Mouse (Mus musculus): ENCODE data around the gene Ap4e1. TPM values are rescaled to one million over a fixed set of nuclear protein-coding genes. Genes with fewer than 3 reads are reported as not detected.
A peak's percentile ranks its signal among the peaks of the same experiment; 100 is the strongest.
"Not testable (repeated sequence)": the region's sequence is repeated elsewhere in the genome, so short reads cannot be mapped to it uniquely, and the experiment has no call there.

The Ap4e1 gene
- polyA plus RNA-seq, 1 experiment from 2014 or later = 5.0 TPM

- not testable (repeated sequence) for H3K9ac ChIP-seq; H3K4me3 ChIP-seq (replicated peaks); H3K9me3 ChIP-seq (replicated peaks); DNase-seq; H3K27ac ChIP-seq; H3K4me2 ChIP-seq; H3K27me3 ChIP-seq; ATAC-seq (ENCODE audit: low read depth)
- WGBS (ENCODE audit: insufficient replicate concordance) = 51% methylated on average over 2 of the region's 2 CpGs
- peaks cover 27% of the 10 kb centered on the region for H3K4me1 ChIP-seq (replicated peaks)
- peaks cover 18% of the 10 kb centered on the region for H3K36me3 ChIP-seq
Measured at GRCm38 (mm10) chr2:127079066-127079465, 70.5 kb downstream of the Ap4e1 start.

GRCm38 (mm10) chr2:127079881-127080590 is 71.5 kb downstream of the Ap4e1 start:
- ATAC-seq (ENCODE audit: low read depth) (peak; percentile 51), DNase-seq (no peak)
- Histone ChIP-seq H3K9me3 (replicated peaks) (no peaks in the 10 kb centered on the region), H3K4me3 (replicated peaks) (0 out of 2 replicates have a peak overlapping the region, but pooled peaks have one; percentile 9), H3K4me2 (peak overlapping the region; percentile 53), H3K9ac (peak overlapping the region; percentile 51), H3K4me1 (replicated peaks) (peaks cover 27% of the 10 kb centered on the region), H3K27ac (peak overlapping the region; percentile 69), H3K27me3 (no peaks in the 10 kb centered on the region), H3K36me3 (peaks cover 25% of the 10 kb centered on the region)
- WGBS (ENCODE audit: insufficient replicate concordance) = 68% methylated on average over 11 of the region's 11 CpGs

- H3K27me3 ChIP-seq = no peaks in the 10 kb centered on the region
- H3K9me3 ChIP-seq (replicated peaks) = no peaks in the 10 kb centered on the region
- 50% methylated on average over 11 of the region's 11 CpGs for WGBS (ENCODE audit: insufficient replicate concordance)
- peak overlapping the region; percentile 69 for H3K27ac ChIP-seq
- peaks cover 26% of the 10 kb centered on the region for H3K36me3 ChIP-seq
- peak; percentile 49 for DNase-seq
- peak overlapping the region; percentile 53 for H3K4me2 ChIP-seq
- ATAC-seq (ENCODE audit: low read depth) = peak; percentile 95
- peaks cover 27% of the 10 kb centered on the region for H3K4me1 ChIP-seq (replicated peaks)
- peak overlapping the region; percentile 51 for H3K9ac ChIP-seq
- 0 out of 2 replicates have a peak overlapping the region, but pooled peaks have one; percentile 9 for H3K4me3 ChIP-seq (replicated peaks)
Measured at GRCm38 (mm10) chr2:127080591-127081218, 72.2 kb downstream of the Ap4e1 start.

GRCm38 (mm10) chr2:127086235-127086634 is 77.7 kb downstream of the Ap4e1 start:
- WGBS (ENCODE audit: insufficient replicate concordance) = 51% methylated on average over 5 of the region's 5 CpGs
- Histone ChIP-seq H3K9ac (no peak overlapping the region), H3K9me3 (replicated peaks) (no peaks in the 10 kb centered on the region), H3K4me2 (no peak overlapping the region), H3K36me3 (peaks cover 34% of the 10 kb centered on the region), H3K27ac (no peak overlapping the region), H3K4me1 (replicated peaks) (peaks cover 1% of the 10 kb centered on the region), H3K4me3 (replicated peaks) (no peak overlapping the region), H3K27me3 (no peaks in the 10 kb centered on the region)
- no peak for DNase-seq
- ATAC-seq (ENCODE audit: low read depth) = no peak

GRCm38 (mm10) chr2:127090151-127090550 is 81.6 kb downstream of the Ap4e1 start:
- not testable (repeated sequence) for DNase-seq; H3K4me3 ChIP-seq (replicated peaks); H3K27ac ChIP-seq; ATAC-seq (ENCODE audit: low read depth); H3K9ac ChIP-seq; H3K9me3 ChIP-seq (replicated peaks); H3K27me3 ChIP-seq; H3K4me1 ChIP-seq (replicated peaks); H3K4me2 ChIP-seq
- H3K36me3 ChIP-seq = peaks cover 21% of the 10 kb centered on the region

GRCm38 (mm10) chr2:127092000-127092399 is 83.5 kb downstream of the Ap4e1 start:
- no peaks in the 10 kb centered on the region for H3K4me1 ChIP-seq (replicated peaks)
- H3K9me3 ChIP-seq (replicated peaks) = no peaks in the 10 kb centered on the region
- no peaks in the 10 kb centered on the region for H3K27me3 ChIP-seq
- H3K4me3 ChIP-seq (replicated peaks) = no peak overlapping the region
- H3K4me2 ChIP-seq = no peak overlapping the region
- ATAC-seq (ENCODE audit: low read depth) (no peak), DNase-seq (no peak)
- H3K36me3 ChIP-seq = peaks cover 16% of the 10 kb centered on the region
- WGBS (ENCODE audit: insufficient replicate concordance) = 75% methylated on average over 8 of the region's 8 CpGs
- no peak overlapping the region for H3K27ac ChIP-seq
- H3K9ac ChIP-seq = no peak overlapping the region

- H3K27me3 ChIP-seq = no peaks in the 10 kb centered on the region
- no peak for ATAC-seq (ENCODE audit: low read depth)
- H3K4me2 ChIP-seq = no peak overlapping the region
- H3K4me3 ChIP-seq (replicated peaks) = no peak overlapping the region
- no peaks in the 10 kb centered on the region for H3K4me1 ChIP-seq (replicated peaks)
- no peak overlapping the region for H3K9ac ChIP-seq
- no peak for DNase-seq
- H3K9me3 ChIP-seq (replicated peaks) = no peaks in the 10 kb centered on the region
- WGBS (ENCODE audit: insufficient replicate concordance) = 94% methylated on average over 4 of the region's 4 CpGs
- H3K36me3 ChIP-seq = peaks cover 99% of the 10 kb centered on the region
- H3K27ac ChIP-seq = no peak overlapping the region
Measured at GRCm38 (mm10) chr2:127108986-127109385, 100.5 kb downstream of the Ap4e1 start.

Small RNA genes within 50 kb of the gene (microRNA-seq; reads per million reads assigned to microRNA genes)
- not detected for gene Gm24081

Other genes starting within 250 kb of the Ap4e1 start
- gene Usp50, start 225.2 kb upstream of the Ap4e1 start, polyA plus RNA-seq (2015; fragmentation: Nextera tagmentation; extraction: Ambion mirVana) = 1.8 and 2.1 TPM in 2 replicates
- gene Trpm7, start 132.5 kb upstream of the Ap4e1 start, polyA plus RNA-seq (2015; fragmentation: Nextera tagmentation; extraction: Ambion mirVana) = 20.8 and 22.0 TPM in 2 replicates
- 24.0 and 28.2 TPM in 2 replicates for gene Sppl2a, start 75.5 kb upstream of the Ap4e1 start, polyA plus RNA-seq (2015; fragmentation: Nextera tagmentation; extraction: Ambion mirVana)
- 71.8 and 72.2 TPM in 2 replicates for gene Blvra, start 61.9 kb downstream of the Ap4e1 start, polyA plus RNA-seq (2015; fragmentation: Nextera tagmentation; extraction: Ambion mirVana)
- gene Ncaph, start 125.2 kb downstream of the Ap4e1 start, polyA plus RNA-seq (2015; fragmentation: Nextera tagmentation; extraction: Ambion mirVana) = 59.3 and 74.5 TPM in 2 replicates
- 31.4 and 31.7 TPM in 2 replicates for gene Itpripl1, start 134.7 kb downstream of the Ap4e1 start, polyA plus RNA-seq (2015; fragmentation: Nextera tagmentation; extraction: Ambion mirVana)
- gene 1810024B03Rik, start 199.6 kb downstream of the Ap4e1 start, polyA plus RNA-seq (2015; fragmentation: Nextera tagmentation; extraction: Ambion mirVana) = 1.2 TPM in 2 replicates
- gene Snrnp200, start 199.7 kb downstream of the Ap4e1 start, polyA plus RNA-seq (2015; fragmentation: Nextera tagmentation; extraction: Ambion mirVana) = 25.4 and 32.4 TPM in 2 replicates
- 44.6 and 49.5 TPM in 2 replicates for gene Ciao1, start 239.1 kb downstream of the Ap4e1 start, polyA plus RNA-seq (2015; fragmentation: Nextera tagmentation; extraction: Ambion mirVana)
- gene Tmem127, start 239.2 kb downstream of the Ap4e1 start, polyA plus RNA-seq (2015; fragmentation: Nextera tagmentation; extraction: Ambion mirVana) = 12.2 and 13.4 TPM in 2 replicates

All from liver, embryonic 13.5 days (tissue).